Mouse (Mus musculus): ENCODE measurements around the gene Sox6.

- TF ChIP-seq ZC3H11A (IDR thresholded peaks at IDR 0.05; ENCODE audit: borderline replicate concordance, low read depth, low read length) (no peak), MAFK (IDR thresholded peaks at IDR 0.05; ENCODE audit: insufficient read depth, low read depth, low read length) (no peak), ZNF384 (IDR thresholded peaks at IDR 0.05; ENCODE audit: low read depth, low read length) (no peak), HCFC1 (IDR thresholded peaks at IDR 0.05; ENCODE audit: borderline replicate concordance, insufficient read depth, low read length) (no peak)
Observed at GRCm38 (mm10) chr7:115625956-115626355, 412.6 kb downstream of the Sox6 start.
